Mouse (Mus musculus) megakaryocyte, adult 5-6 weeks (primary cell): ENCODE measurements around the gene Wipf1. TPM values are rescaled to one million over a fixed set of nuclear protein-coding genes. Genes with fewer than 3 reads are reported as not detected.

ENCODE experiments used
- ATAC-seq: 2 replicates; pipeline ENCODE4 v1.8.0; 2016; ENCODE audit warnings: mild to moderate bottlenecking, inconsistent platforms; ENCODE audit not compliant: poor library complexity, severe bottlenecking
- total RNA-seq, 2 experiments: library from RNA; stranded (forward) in 1 of 2; stranded (reverse) in 1 of 2; fragments of 153-499, 151-499 nt in 1 of 2; fragments of 221-1000, 200-1000 nt in 1 of 2; gene quantifications; 2 replicates each; pipeline versions ENCODE4 v1.2.3 to v1.2.4; 2015 to 2017

The Wipf1 gene
- total RNA-seq, 2 experiments from 2014 or later, result 37.4 to 139 TPM

- no peak for ATAC-seq
Measured at GRCm38 (mm10) chr2:73394476-73394875, 135.1 kb downstream of the Wipf1 start.

GRCm38 (mm10) chr2:73392772-73393171, 136.8 kb downstream of the Wipf1 start:
- ATAC-seq, result no peak

- no peak for ATAC-seq
Measured at GRCm38 (mm10) chr2:73389951-73390350, 139.6 kb downstream of the Wipf1 start.

GRCm38 (mm10) chr2:73387806-73388205, 141.7 kb downstream of the Wipf1 start:
- ATAC-seq, result no peak

GRCm38 (mm10) chr2:73386356-73387046, 143.0 kb downstream of the Wipf1 start, which contains the start of gene Gpr155:
Gpr155 (minus strand) TSS chr2:73386572.
- peak; percentile 87 for ATAC-seq

GRCm38 (mm10) chr2:73385641-73386355, 143.7 kb downstream of the Wipf1 start:
- ATAC-seq, result no peak

GRCm38 (mm10) chr2:73385172-73385571, 144.4 kb downstream of the Wipf1 start:
- ATAC-seq, result no peak

GRCm38 (mm10) chr2:73380298-73380975, 149.1 kb downstream of the Wipf1 start:
- ATAC-seq, result no peak

GRCm38 (mm10) chr2:73379656-73380055, 149.9 kb downstream of the Wipf1 start:
- no peak for ATAC-seq

Other genes with a start within 250 kb of the Wipf1 start
- gene Scrn3, start 217.1 kb downstream of the Wipf1 start, total RNA-seq (2015), result 9.0 and 9.5 TPM in 2 replicates
- gene Scrn3, start 217.1 kb downstream of the Wipf1 start, total RNA-seq (2017), result 8.0 and 15.7 TPM in 2 replicates
- gene Cir1, start 217.0 kb downstream of the Wipf1 start, total RNA-seq (2015), result 13.6 and 14.0 TPM in 2 replicates
- gene Cir1, start 217.0 kb downstream of the Wipf1 start, total RNA-seq (2017), result 15.2 and 17.2 TPM in 2 replicates
- gene Gpr155, start 143.2 kb downstream of the Wipf1 start, total RNA-seq (2015), result 3.2 and 6.0 TPM in 2 replicates
- gene Gpr155, start 143.2 kb downstream of the Wipf1 start, total RNA-seq (2017), result 2.5 and 6.3 TPM in 2 replicates
- gene Chrna1, start 50.6 kb upstream of the Wipf1 start, total RNA-seq (2015), result 0.09 TPM in 1 of 2 replicates, not detected in the other
- not detected in 2 replicates for gene Chrna1, start 50.6 kb upstream of the Wipf1 start, total RNA-seq (2017)
- not detected in 2 replicates for gene Chn1, start 245.6 kb upstream of the Wipf1 start, total RNA-seq (2015)
- gene Chn1, start 245.6 kb upstream of the Wipf1 start, total RNA-seq (2017), result not detected in 2 replicates